Mouse (Mus musculus) bone marrow macrophage, adult 2 months (primary cell): ENCODE data around the gene 1110051M20Rik.

Source experiments
- CTCF ChIP-seq: IDR thresholded peaks from 2 replicates; pipeline ENCODE4 v1.5.1; 2012; ENCODE audit warnings: low read depth, mild to moderate bottlenecking, low read length, moderate library complexity
- POLR2A ChIP-seq: IDR thresholded peaks from 2 replicates; pipeline ENCODE4 v1.6.1; 2012; ENCODE audit warnings: mild to moderate bottlenecking, low read depth, low read length, borderline replicate concordance

- TF ChIP-seq POLR2A (no peak), CTCF (no peak)
These were observed 114.3 kb downstream of the 1110051M20Rik start for GRCm38 (mm10) chr2:91329996-91330738.
